Mouse (Mus musculus): ENCODE data around the gene Gm21976. TPM values are rescaled to one million over a fixed set of nuclear protein-coding genes. Genes with fewer than 3 reads are reported as not detected.

The Gm21976 gene
- total RNA-seq, 2 experiments from 2014 or later: not detected

DNA sequence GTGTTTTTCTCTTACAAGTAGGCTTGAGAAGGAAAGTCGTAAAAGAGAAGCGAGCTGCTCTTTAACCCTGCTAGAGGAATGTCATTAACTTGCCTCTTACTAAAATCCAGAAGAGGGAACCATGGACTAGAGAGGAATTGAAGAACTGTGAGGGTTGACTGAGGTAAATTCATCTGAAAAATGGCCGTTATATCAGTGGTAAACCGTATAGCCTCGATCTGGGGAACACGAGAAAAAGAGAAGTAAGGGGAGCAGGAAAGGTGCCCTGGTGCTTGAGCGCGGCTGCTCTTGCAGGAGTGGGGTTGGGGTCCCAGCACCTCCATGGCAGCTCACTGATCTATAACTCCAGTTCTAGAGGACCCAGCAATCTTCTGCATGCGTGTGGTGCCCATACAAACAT lies 5.7 kb upstream of the Gm21976 start:
- H3K27ac ChIP-seq: no peak overlapping the region
- no peak for TF ChIP-seq CTCF (conservative IDR thresholded peaks at IDR 0.05)

DNA sequence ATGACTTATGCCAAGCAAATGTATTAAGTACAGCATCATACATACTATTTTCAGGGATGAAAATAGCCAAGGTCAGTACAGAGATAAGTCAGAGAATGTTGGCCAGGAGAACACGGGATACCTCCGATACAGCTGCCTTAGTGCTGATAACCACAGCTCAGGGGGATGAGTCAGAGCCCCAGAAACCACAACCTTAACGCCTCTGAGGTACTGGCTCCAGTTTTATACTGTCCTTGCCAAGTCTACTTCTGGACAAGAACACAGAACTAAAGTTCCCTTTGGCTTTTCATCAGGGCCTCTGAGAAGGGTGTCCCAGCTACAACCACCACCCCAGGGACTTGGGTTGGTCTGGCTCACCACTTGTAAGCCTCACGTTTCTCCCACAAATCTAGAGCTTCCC lies 4.0 kb upstream of the Gm21976 start:
- Histone ChIP-seq H3K27ac (no peak overlapping the region), H3K4me3 (no peak overlapping the region)
- no peak for TF ChIP-seq CTCF (conservative IDR thresholded peaks at IDR 0.05)

More for the DNA sequence above, 5.7 kb upstream of the Gm21976 start:
- no peak for DNase-seq (ENCODE audit: low spot score in 2 of 2)
- H3K4me3 ChIP-seq: no peak overlapping the region

DNA sequence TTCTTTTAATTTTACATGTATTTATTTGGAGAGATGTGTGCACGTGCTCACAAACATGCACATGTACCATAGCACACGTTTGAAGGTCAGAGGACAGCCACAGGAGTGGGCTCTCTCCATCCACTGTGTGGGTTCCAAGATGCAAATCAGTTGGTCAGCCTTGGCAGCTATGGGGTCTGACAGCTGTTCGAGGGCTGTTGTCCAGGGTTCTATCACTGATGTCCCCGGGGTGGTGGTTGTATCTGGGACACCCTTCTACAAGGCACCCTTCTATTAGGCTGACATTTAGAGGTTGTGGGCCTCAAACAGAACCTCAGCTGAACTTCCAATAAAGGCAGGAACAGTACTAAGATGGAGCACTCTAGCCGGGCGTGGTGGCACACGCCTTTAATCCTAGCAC lies 3.4 kb upstream of the Gm21976 start:
- Histone ChIP-seq H3K27ac (no peak overlapping the region), H3K4me3 (no peak overlapping the region)
- no peak for TF ChIP-seq CTCF (conservative IDR thresholded peaks at IDR 0.05)
- no peak for DNase-seq (ENCODE audit: low spot score in 2 of 2)

More for the DNA sequence above, 4.0 kb upstream of the Gm21976 start:
- DNase-seq (ENCODE audit: low spot score in 2 of 2): no peak

DNA sequence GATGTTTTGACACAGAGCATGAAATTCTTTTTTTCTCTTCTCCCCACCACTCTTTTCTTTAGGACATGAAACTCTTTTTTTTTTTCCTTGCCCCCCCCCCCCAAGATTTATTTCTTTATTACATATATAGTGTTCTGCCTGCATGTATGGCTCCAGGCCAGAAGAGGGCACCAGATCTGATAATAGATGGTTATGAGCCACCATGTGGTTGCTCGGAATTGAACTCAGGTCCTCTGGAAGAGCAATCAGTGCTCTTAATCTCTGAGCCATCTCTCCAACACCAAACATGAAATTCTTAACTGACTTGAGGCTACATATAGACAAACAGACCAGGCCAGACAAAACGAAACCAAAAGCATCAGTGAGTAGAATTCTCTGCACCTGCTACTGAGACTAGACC lies 2.2 kb upstream of the Gm21976 start:
- H3K27ac ChIP-seq: no peak overlapping the region
- H3K4me3 ChIP-seq: no peak overlapping the region
- no peak for DNase-seq (ENCODE audit: low spot score in 2 of 2)
- no peak for TF ChIP-seq CTCF (conservative IDR thresholded peaks at IDR 0.05)

DNA sequence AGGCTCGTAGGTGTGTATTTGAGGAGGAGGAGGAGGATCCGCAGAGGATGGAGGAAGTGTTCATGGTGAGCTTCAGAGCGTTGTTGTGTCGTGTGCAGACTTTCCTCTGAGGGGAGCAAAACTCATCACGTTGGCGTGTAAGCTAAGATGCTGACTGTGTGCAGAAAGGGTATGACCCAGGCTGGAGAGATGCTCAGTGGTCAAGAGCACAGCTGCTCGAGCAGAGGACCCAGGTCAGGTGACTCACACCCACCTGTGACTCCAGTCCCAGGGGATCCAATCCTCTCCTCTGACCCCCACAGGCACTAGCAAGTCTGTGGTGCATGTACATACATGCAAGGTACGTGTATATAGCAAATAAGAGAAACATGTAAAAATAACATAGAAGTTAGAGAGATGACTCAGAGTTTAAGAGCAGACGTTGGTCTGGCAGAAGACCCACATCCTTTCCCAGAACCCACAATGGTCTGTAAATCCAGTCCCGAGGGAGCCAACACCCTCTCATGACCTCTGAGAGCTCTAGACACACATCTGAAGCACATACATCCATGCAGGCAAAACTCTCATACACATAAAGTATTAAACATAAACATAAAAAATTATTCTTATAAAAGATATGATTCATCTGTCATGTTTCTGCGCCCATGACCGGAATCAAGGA lies 1.4 kb downstream of the Gm21976 start:
- Histone ChIP-seq H3K27ac (no peak overlapping the region), H3K4me3 (no peak overlapping the region)
- no peak for TF ChIP-seq CTCF (conservative IDR thresholded peaks at IDR 0.05)
- DNase-seq (ENCODE audit: low spot score in 2 of 2): no peak

DNA sequence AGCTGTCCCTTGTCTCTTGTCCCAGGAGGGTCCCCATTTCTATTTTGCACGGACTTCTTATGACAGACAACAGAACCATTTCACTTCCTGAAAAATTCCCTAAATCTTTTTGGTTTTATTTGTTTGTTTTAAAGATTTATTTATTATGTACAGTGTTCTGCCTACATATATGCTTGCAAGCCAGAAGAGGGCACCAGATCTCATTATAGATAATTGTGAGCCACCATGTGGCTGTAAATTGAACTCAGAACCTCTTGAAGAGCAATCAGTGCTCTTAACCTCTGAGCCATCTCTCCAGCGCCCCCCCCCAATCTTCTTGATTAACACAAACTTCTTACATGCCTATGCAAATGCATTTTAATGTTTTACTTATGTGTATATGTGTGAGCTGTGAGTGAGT lies 11.0 kb downstream of the Gm21976 start:
- peak; percentile 72 for TF ChIP-seq CTCF (conservative IDR thresholded peaks at IDR 0.05)
- H3K27ac ChIP-seq: no peak overlapping the region
- H3K4me3 ChIP-seq: no peak overlapping the region
- DNase-seq (ENCODE audit: low spot score in 2 of 2): no peak

DNA sequence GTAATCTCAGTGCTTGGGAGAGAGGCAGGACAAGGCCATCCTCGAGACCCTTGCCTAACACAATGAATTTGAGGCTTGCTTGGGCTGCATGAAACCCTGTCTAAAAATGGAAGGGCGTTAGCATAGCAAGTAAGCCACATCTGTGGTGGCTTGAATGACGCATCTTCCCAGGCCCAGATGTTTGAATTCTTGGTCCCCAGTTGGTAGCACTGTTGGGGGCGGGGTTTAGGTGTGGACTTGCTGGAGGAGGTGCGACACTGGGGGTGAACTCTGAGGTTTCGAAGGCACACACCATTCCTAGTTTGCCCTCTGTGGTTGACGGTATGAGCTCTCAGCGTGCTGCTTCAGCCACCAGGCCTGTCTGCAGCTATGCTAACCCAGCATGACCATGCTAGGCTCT lies 12.0 kb downstream of the Gm21976 start:
- DNase-seq (ENCODE audit: low spot score in 2 of 2): no peak
- no peak overlapping the region for H3K4me3 ChIP-seq
- TF ChIP-seq CTCF (conservative IDR thresholded peaks at IDR 0.05): no peak
- H3K27ac ChIP-seq: no peak overlapping the region

DNA sequence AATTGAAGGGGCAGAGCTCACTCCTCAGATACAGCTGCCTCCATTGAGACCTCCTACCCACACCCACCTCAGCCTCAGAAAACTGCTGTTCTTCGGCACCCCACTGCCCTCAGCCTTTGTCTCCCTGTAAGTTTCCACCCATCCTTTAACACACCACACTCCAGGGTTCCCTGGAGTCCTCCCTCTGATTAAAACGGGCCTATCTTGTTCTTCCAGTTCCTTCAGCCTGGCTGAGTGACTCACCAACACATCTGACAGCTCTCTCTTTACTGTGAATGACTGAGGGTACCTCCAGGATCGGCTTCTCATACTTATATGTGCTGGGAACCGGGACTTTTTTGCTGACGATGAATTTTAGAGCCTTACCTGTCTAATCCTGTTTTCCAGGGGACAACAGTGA lies 16.4 kb downstream of the Gm21976 start:
- no peak for TF ChIP-seq CTCF (conservative IDR thresholded peaks at IDR 0.05)
- DNase-seq (ENCODE audit: low spot score in 2 of 2): no peak
- H3K4me3 ChIP-seq: no peak overlapping the region
- peak overlapping the region; percentile 46; the same call in 1 of the 2 replicates for H3K27ac ChIP-seq

DNA sequence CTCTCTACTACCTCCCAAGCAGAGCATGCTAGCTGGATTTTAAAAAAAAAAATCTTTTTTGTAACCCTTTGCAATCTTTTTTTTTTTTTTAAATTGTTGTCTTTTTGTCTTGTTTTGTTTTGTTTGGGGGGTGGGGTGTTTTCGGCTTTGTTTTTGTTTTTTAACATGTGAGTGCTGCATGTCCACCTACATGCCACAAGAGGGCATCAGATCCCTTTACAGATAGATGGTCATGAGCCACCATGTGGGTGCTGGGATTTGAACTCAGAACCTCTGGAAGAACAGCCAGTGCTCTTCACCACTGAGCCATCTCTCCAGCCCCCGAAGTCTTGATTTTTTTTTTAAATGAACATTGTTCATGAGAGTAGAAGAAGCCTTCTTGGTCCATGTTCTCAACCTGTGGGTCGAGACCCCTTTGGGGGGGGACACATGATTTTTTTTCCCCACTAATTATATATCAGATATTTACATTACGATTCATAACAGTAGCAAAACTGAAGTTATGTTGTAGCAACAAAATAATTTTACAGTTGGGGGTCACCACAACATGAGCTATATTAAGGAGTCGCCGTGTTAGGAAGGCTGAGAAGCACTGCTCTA lies 18.3 kb downstream of the Gm21976 start:
- 0 out of 2 replicates have a peak overlapping the region, but pooled peaks have one; percentile 51 for H3K27ac ChIP-seq
- H3K4me3 ChIP-seq: no peak overlapping the region
- TF ChIP-seq CTCF (conservative IDR thresholded peaks at IDR 0.05): peak; percentile 49
- DNase-seq (ENCODE audit: low spot score in 2 of 2): no peak

DNA sequence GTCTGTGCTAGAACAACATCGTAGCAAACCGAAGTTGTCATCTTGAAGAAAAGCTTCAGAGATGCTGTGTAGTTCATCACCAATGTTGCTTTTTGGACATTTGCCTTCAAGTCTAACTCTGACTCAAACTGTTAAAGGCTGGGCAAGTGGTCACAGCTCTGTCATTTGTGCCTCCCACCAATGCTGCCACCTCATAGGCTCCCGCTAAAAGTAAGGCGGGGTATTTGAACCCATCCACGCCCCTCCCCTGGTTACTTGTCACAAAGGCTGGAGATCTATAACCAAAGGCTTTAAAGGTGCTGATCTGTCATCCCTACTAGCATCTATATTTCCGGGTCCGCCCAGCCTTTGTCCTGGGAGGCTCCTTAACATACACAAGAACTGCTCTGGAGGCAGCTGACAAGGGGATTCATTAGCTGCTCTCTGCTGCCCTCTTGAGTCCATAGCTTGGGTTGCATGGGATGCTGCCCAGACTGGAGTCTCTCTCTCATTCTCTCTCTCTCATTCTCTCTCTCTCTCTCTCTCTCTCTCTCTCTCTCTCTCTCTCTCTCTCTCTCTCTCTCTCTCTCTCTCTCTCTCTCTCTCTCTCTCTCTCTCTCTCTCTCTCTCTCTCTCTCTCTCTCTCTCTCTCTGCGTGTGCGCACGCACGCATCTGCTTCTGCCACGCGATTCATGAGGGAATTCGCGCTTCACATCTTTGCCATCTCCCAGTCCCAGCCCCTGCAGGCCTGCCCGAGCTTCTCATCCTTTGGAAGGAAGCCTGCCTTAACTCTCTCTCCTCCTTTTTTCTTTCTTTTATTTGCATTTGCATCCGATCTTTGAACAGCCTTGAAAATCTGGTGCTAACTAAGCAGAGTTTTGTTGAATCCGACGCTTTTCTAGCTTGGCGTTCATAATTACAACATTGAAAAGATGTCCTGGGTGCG lies 19.4 kb downstream of the Gm21976 start:
- TF ChIP-seq CTCF (conservative IDR thresholded peaks at IDR 0.05): peak; percentile 77
- H3K27ac ChIP-seq: peak overlapping the region; percentile 64; the same call in 1 of the 2 replicates
- peak; percentile 77 to 87 for DNase-seq (ENCODE audit: low spot score in 2 of 2)
- peak overlapping the region; percentile 9; the same call in 1 of the 2 replicates for H3K4me3 ChIP-seq

DNA sequence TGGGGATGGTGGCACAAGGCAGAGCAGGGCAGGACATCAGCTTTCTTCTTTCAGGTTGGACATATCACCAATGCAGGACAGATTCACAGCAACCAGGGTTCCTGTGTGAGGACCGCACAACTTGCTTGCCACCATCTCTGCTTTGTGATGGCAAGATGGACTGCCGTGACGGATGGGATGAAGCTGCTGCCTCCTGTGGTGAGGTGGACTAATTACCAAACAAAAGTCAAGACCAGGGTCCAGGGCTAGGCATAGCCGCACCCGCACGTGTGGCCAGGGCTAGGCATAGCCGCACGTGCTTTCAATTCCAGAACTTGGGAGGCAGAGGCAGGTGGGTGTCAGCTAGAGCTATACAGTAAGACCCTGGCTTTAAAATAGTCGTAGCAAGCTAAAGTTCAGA lies 25.6 kb downstream of the Gm21976 start:
- Histone ChIP-seq H3K27ac (no peak overlapping the region), H3K4me3 (no peak overlapping the region)
- DNase-seq (ENCODE audit: low spot score in 2 of 2): no peak
- no peak for TF ChIP-seq CTCF (conservative IDR thresholded peaks at IDR 0.05)

DNA sequence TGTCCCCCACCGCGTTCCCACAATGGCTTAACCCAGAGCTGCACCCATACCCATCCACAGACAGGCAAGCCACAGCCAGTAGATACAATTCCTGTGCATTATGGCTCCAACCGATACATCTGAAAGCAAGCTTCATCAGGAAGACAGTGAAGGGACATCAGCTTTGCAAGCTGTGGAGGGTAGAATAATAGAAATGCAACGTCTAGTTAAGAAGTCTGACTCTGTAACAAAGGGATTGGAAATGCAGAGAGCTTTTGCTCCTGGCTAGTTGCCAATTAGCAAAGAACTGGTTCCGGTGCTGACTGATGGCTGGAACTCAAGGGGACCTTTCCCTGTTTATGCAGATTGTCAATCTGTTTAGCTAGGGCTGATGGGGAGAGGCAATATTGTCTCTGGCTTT lies 26.7 kb downstream of the Gm21976 start:
- DNase-seq (ENCODE audit: low spot score in 2 of 2): no peak
- Histone ChIP-seq H3K27ac (peak overlapping the region; percentile 75), H3K4me3 (no peak overlapping the region)
- no peak for TF ChIP-seq CTCF (conservative IDR thresholded peaks at IDR 0.05)

DNA sequence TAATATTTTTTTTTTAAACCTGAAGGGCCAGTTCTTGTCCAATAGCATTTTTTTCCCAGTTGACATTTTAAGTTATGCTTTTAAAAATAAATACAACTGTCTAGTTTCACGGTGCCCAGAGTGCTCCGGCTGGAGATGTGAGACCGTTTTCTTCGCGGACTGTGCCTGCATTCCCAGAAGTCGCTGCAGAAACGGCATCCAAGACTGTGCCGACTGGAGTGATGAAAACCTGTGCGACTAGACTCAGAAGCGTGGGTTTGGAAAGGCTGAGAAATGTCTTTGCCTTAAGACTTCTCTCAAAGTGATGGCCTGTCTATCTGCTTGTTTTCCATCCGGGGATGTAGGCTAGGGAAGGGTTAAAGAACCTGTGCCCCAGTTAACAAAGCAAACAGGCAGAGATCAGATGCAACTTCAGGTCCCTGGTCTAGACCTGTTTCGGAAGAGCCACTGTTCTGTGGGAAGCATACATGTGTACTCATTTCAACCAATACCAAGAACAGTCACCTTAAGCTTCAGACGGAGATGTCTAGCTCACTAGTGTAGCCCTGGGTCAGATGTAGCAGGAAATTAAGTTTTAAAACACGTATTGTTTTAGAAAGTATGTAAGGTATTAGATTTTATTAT lies 27.3 kb downstream of the Gm21976 start:
- no peak for DNase-seq (ENCODE audit: low spot score in 2 of 2)
- H3K4me3 ChIP-seq: no peak overlapping the region
- no peak for TF ChIP-seq CTCF (conservative IDR thresholded peaks at IDR 0.05)
- peak overlapping the region; percentile 75 for H3K27ac ChIP-seq
